Mouse (Mus musculus): Measurements from ENCODE around the gene Cbwd1. TPM values are rescaled to one million over a fixed set of nuclear protein-coding genes. Genes with fewer than 3 reads are reported as not detected.

Gene Cbwd1
- polyA plus RNA-seq, 1 experiment from 2014 or later = 14.6 TPM

GRCm38 (mm10) chr19:24990138-24990822 is 28.9 kb upstream of the Cbwd1 start:
- Histone ChIP-seq H3K27ac (ENCODE audit: low read length) (no peak overlapping the region), H3K4me2 (replicated peaks; ENCODE audit: low read depth, low read length) (no peak overlapping the region), H3K9me3 (ENCODE audit: low read length) (no peaks in the 10 kb centered on the region), H3K4me3 (ENCODE audit: low read depth, low read length) (no peak overlapping the region), H3K9ac (replicated peaks; ENCODE audit: low read depth) (no peak overlapping the region), H3K4me1 (ENCODE audit: insufficient read depth, low read depth, low read length) (peaks cover 4% of the 10 kb centered on the region; the same call in 1 of the 2 replicates), H3K27me3 (replicated peaks; ENCODE audit: insufficient read depth, low read length) (no peaks in the 10 kb centered on the region), H3K36me3 (ENCODE audit: insufficient read depth, low read length) (no peaks in the 10 kb centered on the region)
- DNase-seq (ENCODE audit: low spot score) (peak; percentile 24), ATAC-seq (peak; percentile 35; the same call in 1 of the 2 replicates)
- WGBS = 55% methylated on average over 7 of the region's 7 CpGs
- no peak for TF ChIP-seq EP300 (IDR thresholded peaks at IDR 0.05)
- TF ChIP-seq CTCF (IDR thresholded peaks at IDR 0.05) = no peak

- peak; percentile 45 for DNase-seq (ENCODE audit: low spot score)
- WGBS = 43% methylated on average over 5 of the region's 5 CpGs
- TF ChIP-seq CTCF (IDR thresholded peaks at IDR 0.05) (no peak), EP300 (IDR thresholded peaks at IDR 0.05) (no peak)
Observed at GRCm38 (mm10) chr19:24988831-24989230, 27.4 kb upstream of the Cbwd1 start.

GRCm38 (mm10) chr19:24987355-24987754 is 25.9 kb upstream of the Cbwd1 start:
- no peak overlapping the region for H3K4me3 ChIP-seq (ENCODE audit: low read depth, low read length)
- H3K4me2 ChIP-seq (replicated peaks; ENCODE audit: low read depth, low read length) = no peak overlapping the region
- H3K27ac ChIP-seq (ENCODE audit: low read length) = no peak overlapping the region
- no peaks in the 10 kb centered on the region for H3K27me3 ChIP-seq (replicated peaks; ENCODE audit: insufficient read depth, low read length)
- 44% methylated on average over 4 of the region's 4 CpGs for WGBS
- no peak for DNase-seq (ENCODE audit: low spot score)
- no peaks in the 10 kb centered on the region for H3K4me1 ChIP-seq (ENCODE audit: insufficient read depth, low read depth, low read length)
- H3K36me3 ChIP-seq (ENCODE audit: insufficient read depth, low read length) = no peaks in the 10 kb centered on the region
- H3K9ac ChIP-seq (replicated peaks; ENCODE audit: low read depth) = no peak overlapping the region
- TF ChIP-seq EP300 (IDR thresholded peaks at IDR 0.05) = no peak
- TF ChIP-seq CTCF (IDR thresholded peaks at IDR 0.05) = no peak
- H3K9me3 ChIP-seq (ENCODE audit: low read length) = no peaks in the 10 kb centered on the region
- ATAC-seq = no peak

More at GRCm38 (mm10) chr19:24988831-24989230, 27.4 kb upstream of the Cbwd1 start:
- Histone ChIP-seq H3K27ac (ENCODE audit: low read length) (no peak overlapping the region), H3K9me3 (ENCODE audit: low read length) (no peaks in the 10 kb centered on the region), H3K4me1 (ENCODE audit: insufficient read depth, low read depth, low read length) (no peaks in the 10 kb centered on the region), H3K27me3 (replicated peaks; ENCODE audit: insufficient read depth, low read length) (no peaks in the 10 kb centered on the region), H3K36me3 (ENCODE audit: insufficient read depth, low read length) (no peaks in the 10 kb centered on the region), H3K4me2 (replicated peaks; ENCODE audit: low read depth, low read length) (no peak overlapping the region), H3K9ac (replicated peaks; ENCODE audit: low read depth) (no peak overlapping the region), H3K4me3 (ENCODE audit: low read depth, low read length) (no peak overlapping the region)
- peak; percentile 46 for ATAC-seq

- Histone ChIP-seq H3K9ac (replicated peaks; ENCODE audit: low read depth) (no peak overlapping the region), H3K4me3 (ENCODE audit: low read depth, low read length) (no peak overlapping the region), H3K4me2 (replicated peaks; ENCODE audit: low read depth, low read length) (no peak overlapping the region), H3K27me3 (replicated peaks; ENCODE audit: insufficient read depth, low read length) (no peaks in the 10 kb centered on the region), H3K4me1 (ENCODE audit: insufficient read depth, low read depth, low read length) (no peaks in the 10 kb centered on the region), H3K27ac (ENCODE audit: low read length) (no peak overlapping the region), H3K36me3 (ENCODE audit: insufficient read depth, low read length) (no peaks in the 10 kb centered on the region), H3K9me3 (ENCODE audit: low read length) (no peaks in the 10 kb centered on the region)
- ATAC-seq = no peak
- 100% methylated on average over 2 of the region's 2 CpGs for WGBS
- DNase-seq (ENCODE audit: low spot score) = no peak
- no peak for TF ChIP-seq CTCF (IDR thresholded peaks at IDR 0.05)
Observed at GRCm38 (mm10) chr19:24985045-24985444, 23.6 kb upstream of the Cbwd1 start.

GRCm38 (mm10) chr19:24983857-24984498 is 22.6 kb upstream of the Cbwd1 start:
- Histone ChIP-seq H3K9ac (replicated peaks; ENCODE audit: low read depth) (no peak overlapping the region), H3K4me1 (ENCODE audit: insufficient read depth, low read depth, low read length) (no peaks in the 10 kb centered on the region), H3K27ac (ENCODE audit: low read length) (no peak overlapping the region), H3K4me3 (ENCODE audit: low read depth, low read length) (no peak overlapping the region), H3K36me3 (ENCODE audit: insufficient read depth, low read length) (no peaks in the 10 kb centered on the region), H3K9me3 (ENCODE audit: low read length) (no peaks in the 10 kb centered on the region), H3K27me3 (replicated peaks; ENCODE audit: insufficient read depth, low read length) (no peaks in the 10 kb centered on the region), H3K4me2 (replicated peaks; ENCODE audit: low read depth, low read length) (no peak overlapping the region)
- TF ChIP-seq EP300 (IDR thresholded peaks at IDR 0.05) (no peak), CTCF (IDR thresholded peaks at IDR 0.05) (no peak)
- WGBS = 65% methylated on average over 7 of the region's 7 CpGs
- ATAC-seq (no peak), DNase-seq (ENCODE audit: low spot score) (no peak)

- Histone ChIP-seq H3K27ac (ENCODE audit: low read length) (no peak overlapping the region), H3K9me3 (ENCODE audit: low read length) (no peaks in the 10 kb centered on the region), H3K36me3 (ENCODE audit: insufficient read depth, low read length) (no peaks in the 10 kb centered on the region), H3K27me3 (replicated peaks; ENCODE audit: insufficient read depth, low read length) (no peaks in the 10 kb centered on the region), H3K4me3 (ENCODE audit: low read depth, low read length) (no peak overlapping the region), H3K9ac (replicated peaks; ENCODE audit: low read depth) (no peak overlapping the region), H3K4me1 (ENCODE audit: insufficient read depth, low read depth, low read length) (no peaks in the 10 kb centered on the region), H3K4me2 (replicated peaks; ENCODE audit: low read depth, low read length) (no peak overlapping the region)
- ATAC-seq (no peak), DNase-seq (ENCODE audit: low spot score) (no peak)
- 87% methylated on average over 4 of the region's 4 CpGs for WGBS
- TF ChIP-seq CTCF (IDR thresholded peaks at IDR 0.05) (no peak), EP300 (IDR thresholded peaks at IDR 0.05) (no peak)
Observed at GRCm38 (mm10) chr19:24983050-24983449, 21.6 kb upstream of the Cbwd1 start.
